Mouse (Mus musculus) left cerebral cortex, adult 18-20 months (tissue): ENCODE data around the gene Card9. TPM values are rescaled to one million over a fixed set of nuclear protein-coding genes. Genes with fewer than 3 reads are reported as not detected.
"Not testable (repeated sequence)": the region's sequence is repeated elsewhere in the genome, so short reads cannot be mapped to it uniquely, and the experiment has no call there.

Experiments used
- DNase-seq, 2 experiments: peaks; one replicate each; pipeline ENCODE4 v3.0.0; 2021 to 2022; ENCODE audit warnings: low spot score in 2 of 2, mixed read lengths in 1 of 2
- long read RNA-seq, 2 experiments: library from polyadenylated mRNA; stranded (forward); transcript quantifications; one replicate each; pipeline ENCODE4 v2.0.0; 2021
- total RNA-seq, 2 experiments: library from RNA; stranded (reverse); gene quantifications; 2 replicates each; pipeline ENCODE4 v1.2.3; 2021

Card9 gene
- 1 to 10 TPM; 1.2 to 2.6 TPM for total RNA-seq
- long read RNA-seq, experiment 1, partial matches to known transcripts, result 0 of 1 reads
- long read RNA-seq, experiment 1, other reads (novel, unspliced or antisense), result 1 of 1 reads
- long read RNA-seq, experiment 2, result 0 reads

DNA sequence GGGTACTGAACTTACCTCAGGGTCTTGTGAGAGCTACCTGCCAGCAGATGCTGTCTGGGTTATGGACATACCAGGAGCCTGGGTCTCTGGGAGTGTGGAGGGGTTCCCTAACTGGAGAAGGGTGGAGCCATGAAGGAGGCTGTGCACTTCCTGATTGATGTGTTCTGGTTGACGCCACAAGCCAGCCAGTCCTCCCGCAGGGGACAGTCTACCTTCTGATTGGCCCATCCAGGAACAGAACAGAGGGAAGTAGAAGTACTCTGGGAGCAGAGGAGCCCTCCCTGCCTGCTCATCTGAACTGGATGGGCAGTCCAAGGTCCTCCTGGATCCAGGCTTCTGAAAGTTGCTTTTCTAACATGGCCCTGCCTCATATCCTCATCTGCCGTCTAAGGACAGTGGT, at the start of gene Card9:
Gene Card9 (minus strand): TSS at position 147 of the 400 bp plus-strand sequence.
- DNase-seq, result no peak

DNA sequence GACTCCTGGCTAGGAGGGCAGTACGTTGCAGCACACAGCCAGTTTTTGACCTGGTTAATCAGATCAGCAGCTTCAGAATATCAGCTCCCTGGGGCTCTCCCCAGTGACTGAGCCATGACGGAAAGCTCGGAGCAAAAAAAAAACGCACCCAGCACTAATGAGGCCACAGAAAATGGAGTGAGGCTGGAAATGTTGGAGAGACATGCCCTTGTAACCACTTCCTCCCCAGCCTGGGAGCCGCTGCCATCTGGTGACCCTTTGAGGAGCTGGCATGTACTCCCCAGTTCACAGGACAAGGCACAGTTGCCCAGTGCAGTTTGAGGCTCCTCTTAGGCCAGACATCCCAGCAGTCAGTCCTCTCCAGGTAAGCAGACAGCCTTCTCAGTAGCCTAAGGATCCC, 49.4 kb upstream of the Card9 start:
- no peak for DNase-seq

DNA sequence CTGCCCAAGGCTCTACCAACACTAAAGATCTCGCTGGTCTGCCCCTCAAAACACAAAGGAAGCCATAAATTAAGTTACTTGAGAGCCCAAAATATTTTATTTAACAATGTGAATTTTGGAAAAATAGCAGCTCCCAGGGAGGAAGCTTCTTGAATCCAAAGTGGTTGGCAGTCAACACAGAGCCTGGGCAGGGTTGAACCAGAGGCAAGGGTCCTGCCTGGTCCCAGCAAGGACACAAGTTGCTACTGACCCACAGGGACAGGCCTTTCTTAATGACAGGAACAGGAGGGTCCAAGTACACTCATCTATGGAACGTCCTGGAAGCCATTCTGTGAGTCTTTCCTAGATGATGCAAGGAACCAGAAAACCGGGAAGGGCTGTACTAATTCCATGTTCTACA, 48.6 kb upstream of the Card9 start:
- no peak for DNase-seq

DNA sequence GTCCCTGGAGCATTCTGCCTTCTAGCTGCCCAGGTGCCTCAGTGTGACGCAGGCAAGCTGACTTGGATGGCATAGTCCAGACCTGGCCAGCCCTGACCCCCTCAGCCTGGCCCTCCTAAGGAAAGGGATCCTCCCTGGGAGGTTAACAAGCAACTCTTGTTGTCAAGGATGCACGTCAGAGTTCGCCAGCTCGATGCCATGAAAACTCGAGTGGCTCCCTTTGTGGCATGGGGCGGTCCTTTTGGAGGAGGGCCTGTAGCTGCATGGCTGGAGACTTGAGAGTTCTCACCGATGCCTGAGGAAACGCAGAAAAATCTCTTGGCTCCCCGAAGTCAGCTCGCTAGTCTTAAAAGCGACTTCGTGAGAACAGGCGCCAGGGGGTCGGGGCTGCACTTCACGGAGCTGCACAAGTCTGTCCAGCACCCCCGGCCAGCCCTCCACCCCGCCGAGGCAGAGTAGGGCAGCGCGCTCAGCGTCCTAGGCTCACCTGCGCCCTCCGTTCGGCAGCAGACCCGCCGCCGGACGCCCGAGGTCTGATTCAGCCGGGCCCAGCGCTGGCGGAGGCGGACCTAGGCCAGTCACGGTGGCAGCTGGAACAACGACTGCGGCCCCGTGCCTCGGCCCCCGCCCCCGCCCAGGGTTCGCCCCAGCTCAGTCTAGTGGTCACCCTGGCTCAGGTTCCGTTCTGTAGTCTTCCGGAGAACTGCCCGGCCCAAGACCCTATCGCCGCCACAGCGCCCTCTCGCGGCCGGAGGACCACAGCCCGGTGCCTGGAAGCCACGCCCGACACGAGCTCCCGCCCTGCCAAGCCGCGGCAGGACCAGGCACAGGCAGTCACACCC, 48.0 kb upstream of the Card9 start, which contains the start of gene Inpp5e:
Gene Inpp5e (minus strand): TSS at position 689 of the 842 bp plus-strand sequence.
- peak; percentile 98 to 99 for DNase-seq

DNA sequence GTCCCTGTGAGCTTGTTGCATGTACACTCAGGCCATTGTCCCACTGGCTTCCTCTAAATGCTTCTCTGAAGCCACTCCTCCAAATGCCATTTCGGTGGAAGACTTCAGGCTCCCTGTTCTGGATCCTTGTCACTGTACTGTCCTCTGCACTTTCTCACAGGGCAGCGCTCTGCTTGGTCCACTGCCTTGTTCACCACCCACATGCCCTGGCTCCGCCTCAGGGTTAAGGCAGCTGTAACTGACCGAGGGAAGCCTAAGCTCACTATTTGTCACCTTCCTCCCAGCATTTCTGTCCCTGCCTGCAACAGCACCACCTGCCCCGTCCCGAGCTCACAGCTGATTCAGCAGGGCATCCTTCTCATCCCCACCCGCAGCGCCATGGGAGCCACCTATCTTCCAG, 42.6 kb upstream of the Card9 start:
- no peak for DNase-seq

DNA sequence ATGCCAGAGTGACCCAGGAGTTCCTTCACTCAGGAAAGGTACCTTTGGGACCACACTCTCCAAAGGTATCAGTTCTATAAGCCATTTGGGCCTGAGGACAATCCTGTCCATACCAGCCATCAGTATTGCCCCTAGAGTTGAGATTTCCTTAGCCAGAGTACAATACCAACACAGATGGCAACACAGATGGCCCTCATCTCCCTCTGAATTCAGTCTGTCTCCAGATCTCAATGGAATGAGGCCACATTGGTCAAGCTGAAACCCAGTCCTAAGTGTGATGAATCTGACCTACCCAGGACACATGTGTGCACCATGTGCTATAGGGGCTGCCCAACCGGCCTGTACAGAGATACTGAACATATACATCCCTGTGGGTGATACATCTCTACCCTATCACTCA, 41.5 kb upstream of the Card9 start:
- DNase-seq, result no peak

DNA sequence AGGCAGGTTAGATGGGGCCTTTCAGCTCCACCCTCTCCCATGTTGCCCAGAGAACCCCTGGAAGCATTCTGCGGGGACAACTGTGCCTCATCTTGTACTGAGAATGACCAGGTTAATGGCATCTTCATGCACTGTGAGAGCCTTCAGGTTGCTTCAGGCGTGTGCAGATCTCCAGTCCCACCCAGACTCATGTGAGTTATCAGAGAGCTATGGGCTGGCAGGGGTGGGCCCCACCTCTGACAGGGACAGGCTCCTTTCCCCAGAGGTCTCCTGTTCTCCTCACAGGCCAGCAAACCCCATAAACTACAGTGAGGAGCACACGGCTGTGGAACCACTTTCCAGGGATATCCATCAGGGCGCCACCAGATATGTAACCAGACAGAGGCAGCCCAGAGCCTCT, 40.3 kb upstream of the Card9 start:
- no peak for DNase-seq

DNA sequence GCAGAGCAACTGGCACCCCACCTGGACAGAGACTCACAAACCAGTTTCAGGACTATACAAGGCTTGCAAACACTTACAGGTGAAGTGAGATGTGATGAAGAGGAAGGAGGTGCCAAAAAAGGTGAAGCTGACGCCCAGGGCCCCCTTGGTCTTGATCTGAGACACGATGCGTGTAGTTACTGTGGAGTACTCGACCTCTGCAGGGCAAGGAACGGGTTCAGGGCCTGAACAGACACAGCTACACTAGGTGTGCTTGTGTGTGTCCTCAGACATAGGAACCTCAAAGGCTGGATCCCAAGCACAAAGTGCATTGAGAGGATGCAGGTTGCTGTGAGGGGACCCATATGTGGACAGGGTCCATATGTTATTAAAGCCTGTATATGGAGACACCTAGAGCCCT, 39.6 kb upstream of the Card9 start:
- DNase-seq, result no peak

DNA sequence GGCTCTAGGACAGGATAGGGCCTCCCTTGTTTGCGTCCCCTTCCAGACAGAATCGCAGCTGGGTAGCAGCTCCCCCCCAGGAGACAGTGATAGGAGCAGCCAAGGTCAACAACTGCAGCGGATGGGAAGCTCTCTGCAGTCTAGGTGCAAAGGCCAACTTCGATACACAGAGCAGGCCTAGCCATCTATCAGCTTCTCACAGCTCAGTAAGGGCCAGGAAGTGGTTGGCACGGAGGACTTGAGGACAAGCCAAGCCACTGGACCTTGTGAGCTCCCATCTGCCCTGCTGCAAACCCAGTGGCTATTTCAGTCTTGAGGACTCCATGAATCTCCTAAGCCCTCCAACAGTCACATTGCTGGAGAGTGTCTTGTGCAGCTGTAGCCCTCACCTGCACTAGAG, 38.9 kb upstream of the Card9 start:
- no peak for DNase-seq

DNA sequence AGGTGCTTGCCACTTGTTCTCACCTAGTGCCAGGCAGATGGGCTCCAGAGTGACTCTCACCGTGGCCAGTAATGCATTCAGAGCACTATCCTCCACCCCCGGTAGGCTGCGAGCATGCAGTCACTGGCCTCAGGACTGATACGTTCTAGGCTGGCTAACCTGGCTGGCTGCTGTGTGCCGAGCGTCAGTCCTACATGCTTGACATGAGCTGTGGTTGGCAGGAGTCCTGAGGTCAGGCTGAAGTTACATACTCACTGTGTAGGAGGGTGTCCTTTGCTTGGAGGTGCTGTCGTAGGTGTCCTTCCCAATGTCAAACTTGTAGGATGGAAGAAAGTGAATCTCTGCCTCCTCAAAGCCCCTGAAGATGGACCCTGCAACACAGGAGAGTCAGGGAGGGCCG, 38.3 kb upstream of the Card9 start:
- DNase-seq, result no peak

DNA sequence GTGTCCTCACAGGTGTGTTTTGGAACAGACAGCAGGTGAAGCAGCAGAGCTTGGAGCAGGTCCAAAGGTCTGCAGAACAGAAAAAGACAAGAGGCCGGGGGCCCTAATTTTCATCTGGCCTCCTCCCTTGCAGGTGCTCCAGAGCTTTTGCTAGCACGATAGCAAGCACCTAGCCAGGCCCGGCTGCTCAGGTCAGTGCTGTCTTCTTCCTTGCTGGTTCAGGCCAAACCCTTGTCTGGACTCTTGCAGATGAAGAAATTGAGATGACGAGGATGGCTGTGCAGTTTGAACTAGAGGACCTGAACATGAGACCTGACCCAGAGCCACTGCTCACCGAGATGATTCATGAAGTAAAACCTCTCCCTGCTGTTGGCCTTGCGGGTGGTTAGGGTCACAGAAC, 30.9 kb upstream of the Card9 start:
- no peak for DNase-seq

DNA sequence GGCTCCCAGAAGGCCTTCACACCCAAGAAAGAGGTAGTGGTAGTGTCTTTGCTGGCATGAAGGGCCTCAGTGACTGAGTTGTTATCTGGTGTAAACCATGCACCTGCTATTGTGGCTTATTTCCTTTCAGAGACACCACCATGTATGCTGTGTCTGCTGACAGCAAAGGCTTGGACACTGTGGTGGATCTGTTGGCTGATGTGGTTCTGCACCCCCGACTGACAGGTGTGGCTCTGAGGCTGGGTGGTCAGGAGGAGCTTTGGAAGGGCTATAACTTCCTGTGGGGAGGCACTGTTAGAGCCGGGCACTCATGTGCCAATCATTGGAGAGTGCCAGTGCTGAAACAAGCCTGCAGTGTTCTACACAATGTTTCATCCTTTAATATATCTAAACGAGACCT, 30.2 kb upstream of the Card9 start:
- DNase-seq, result no peak

DNA sequence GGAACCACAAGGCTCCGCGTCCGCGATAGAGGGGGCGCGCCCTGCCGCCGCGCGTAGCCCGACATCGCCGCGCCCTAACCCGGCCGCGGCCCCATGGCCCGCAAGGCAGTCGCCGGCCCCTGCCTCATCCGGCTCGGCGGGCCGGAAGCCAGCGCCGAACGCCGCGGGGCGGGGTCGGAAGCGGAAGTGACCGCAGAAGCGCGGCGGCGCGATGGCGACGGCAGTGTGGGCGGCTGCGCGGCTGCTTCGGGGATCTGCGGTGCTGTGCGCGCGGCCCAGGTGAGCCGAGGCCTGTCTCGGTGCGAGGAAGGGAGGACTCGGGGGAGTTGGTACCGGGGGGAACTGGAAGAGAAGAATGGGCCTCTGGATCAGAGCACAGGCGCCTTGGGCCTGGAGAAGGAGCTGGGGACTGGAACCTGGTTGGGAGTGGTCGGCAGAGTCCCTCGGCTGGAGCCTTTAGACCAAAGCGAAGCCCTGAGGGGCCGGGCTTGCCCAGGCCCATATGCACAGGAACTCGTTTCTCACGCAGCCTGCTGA, 28.5 kb upstream of the Card9 start, which contains the start of the genes Entr1 and Pmpca:
Gene Entr1 (minus strand): TSS at position 163 of the 537 bp plus-strand sequence.
Gene Pmpca (plus strand): TSS at position 186 of the 537 bp plus-strand sequence.
- peak; percentile 82 to 88 for DNase-seq

DNA sequence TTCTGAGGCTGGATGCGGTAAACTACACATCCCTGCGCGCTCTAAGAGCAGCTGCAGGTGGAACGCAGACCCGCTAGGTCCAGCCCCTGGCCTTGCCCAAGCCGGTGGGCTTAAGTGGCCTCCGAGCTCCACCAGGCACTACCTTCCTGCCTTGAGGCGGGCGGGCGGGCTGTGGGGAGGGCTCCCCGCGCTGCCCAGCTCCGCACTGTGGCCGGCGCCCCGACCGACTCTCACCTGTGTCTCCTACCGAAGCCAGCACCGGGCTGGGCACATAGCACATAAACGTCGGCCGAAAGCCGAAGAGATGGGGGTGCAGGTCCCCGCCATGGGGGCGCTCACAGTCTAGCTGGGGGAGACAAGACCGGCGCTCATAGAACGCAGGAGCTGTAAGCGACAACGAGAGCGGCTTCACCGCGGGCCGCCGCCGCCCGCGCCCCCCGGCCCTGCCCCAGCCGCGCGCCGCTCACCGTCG, 28.0 kb upstream of the Card9 start:
- DNase-seq, result no peak

DNA sequence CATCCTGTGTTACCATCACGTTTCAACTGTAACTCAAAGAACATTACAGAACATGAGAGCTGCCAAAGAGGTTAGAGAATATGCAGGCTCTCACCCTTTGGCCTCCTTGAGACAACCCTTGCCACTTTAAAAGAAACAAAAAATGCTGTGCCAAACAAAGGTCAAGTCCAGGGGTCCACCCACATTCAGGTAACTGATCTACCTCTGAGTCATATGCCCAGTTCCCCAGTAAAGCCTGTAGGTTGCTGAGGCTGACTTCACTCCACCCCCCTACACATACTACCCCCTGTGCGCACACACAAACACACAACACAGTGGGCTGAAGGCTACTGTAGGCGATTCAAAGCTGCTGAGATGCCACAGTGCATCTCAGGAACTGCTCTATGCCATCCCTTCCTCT, 27.0 kb upstream of the Card9 start:
- DNase-seq, result no peak

DNA sequence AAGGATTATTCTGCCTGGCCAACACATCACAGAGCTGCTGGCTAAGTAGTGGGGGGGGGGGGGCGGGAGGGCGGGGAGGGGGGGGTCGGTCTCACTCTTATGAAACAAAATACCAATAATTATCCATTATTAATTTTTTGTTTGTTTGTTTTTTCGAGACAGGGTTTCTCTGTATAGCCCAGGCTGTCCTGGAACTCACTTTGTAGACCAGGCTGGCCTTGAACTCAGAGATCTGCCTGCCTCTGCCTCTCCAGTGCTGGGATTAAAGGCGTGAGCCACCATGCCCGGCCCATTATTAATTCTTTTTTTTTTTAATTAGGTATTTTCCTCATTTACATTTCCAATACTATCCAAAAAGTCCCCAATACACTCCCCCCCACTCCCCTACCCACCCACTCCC, 20.2 kb upstream of the Card9 start:
- not testable (repeated sequence) for DNase-seq

DNA sequence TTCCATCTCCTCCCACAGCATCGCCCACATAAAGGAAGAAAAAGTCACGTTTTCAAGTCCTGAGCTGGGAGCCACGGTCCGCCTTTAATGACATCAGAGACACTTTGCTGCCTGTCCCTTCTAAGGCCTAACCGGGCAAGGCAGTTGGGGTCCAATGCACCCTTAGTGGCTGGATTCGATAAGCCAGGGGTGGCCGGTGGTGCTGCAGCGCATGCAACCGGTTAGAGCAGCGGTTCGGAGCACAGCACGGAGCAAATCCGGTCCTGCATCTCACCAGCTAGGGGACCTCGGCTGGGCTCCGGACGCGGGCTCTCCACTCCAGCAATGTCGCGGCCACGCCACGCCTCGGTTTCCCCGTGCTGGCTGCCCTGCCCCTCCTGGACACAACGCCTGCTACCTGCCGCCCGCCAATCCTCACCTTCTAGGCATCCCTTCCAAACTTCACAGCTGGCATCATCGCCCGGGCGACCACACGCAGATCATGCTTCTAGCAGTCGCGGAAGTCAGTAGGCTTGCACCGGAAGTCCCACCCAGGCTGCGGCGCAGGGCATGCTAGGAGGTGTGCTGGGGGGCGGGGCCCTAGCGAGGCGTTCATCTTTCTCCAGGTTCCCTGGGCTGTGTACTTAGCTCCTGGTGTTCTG, 19.5 kb upstream of the Card9 start, which contains the start of gene Snapc4:
Gene Snapc4 (minus strand): TSS at position 523 of the 641 bp plus-strand sequence.
- peak; percentile 84 to 89 for DNase-seq

DNA sequence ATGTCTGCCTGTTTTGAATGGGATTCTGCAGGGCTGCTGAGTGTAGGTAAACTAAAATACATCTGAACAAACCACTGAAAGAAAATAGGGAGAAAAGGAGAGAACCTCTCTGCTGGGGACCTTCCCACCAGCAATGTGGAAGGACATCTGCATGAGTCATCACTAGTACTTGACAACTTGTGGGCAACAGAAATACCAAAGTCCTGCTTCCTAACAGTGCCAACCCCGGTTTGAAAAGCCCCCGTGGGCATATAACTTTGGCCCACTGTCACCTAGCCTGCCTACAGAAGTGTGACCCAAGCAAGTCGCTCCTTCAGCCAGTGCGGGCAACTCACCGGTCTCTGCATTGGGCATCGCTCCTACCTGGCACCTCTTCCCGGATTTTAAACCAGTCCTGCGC, 11.7 kb upstream of the Card9 start:
- no peak for DNase-seq

DNA sequence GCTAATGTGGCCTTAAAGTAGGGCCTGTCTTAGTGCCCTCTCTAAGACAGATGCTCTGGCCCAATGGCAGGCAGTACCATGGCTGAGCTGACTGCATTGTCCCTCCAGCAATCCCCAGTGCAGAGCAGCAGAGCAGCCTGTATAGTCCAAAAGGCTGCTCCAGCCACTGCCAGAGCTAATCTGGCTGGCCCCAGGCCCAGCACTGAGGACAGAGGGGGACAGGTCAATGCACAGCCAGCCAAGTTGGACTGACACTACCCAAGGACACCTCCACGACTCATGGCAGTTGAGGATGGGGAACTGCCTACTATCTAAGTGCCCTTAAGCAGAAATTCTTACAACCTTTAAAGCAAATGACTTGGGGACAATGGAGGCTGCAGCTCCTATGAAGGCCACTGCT, 7.9 kb upstream of the Card9 start:
- no peak for DNase-seq

DNA sequence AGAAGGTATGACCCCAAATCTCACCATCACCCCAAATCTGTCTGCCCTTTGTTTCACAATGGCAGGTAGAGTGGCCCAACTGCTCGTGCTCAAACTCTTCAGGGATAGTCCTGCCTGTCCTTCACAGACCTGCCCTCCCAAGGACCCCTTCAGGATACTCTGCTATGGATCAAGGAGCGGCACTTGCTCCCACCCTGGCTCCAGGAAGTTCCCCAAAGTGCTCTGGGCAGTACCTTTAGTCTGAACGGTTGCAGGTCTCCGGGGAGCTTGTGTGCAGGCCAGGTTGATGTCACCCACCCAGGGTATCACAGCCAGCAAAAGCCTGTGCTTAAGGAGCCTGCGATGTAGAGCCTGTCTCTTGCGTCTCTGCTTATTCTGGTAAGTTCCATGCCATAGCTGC, 7.2 kb upstream of the Card9 start:
- no peak for DNase-seq

DNA sequence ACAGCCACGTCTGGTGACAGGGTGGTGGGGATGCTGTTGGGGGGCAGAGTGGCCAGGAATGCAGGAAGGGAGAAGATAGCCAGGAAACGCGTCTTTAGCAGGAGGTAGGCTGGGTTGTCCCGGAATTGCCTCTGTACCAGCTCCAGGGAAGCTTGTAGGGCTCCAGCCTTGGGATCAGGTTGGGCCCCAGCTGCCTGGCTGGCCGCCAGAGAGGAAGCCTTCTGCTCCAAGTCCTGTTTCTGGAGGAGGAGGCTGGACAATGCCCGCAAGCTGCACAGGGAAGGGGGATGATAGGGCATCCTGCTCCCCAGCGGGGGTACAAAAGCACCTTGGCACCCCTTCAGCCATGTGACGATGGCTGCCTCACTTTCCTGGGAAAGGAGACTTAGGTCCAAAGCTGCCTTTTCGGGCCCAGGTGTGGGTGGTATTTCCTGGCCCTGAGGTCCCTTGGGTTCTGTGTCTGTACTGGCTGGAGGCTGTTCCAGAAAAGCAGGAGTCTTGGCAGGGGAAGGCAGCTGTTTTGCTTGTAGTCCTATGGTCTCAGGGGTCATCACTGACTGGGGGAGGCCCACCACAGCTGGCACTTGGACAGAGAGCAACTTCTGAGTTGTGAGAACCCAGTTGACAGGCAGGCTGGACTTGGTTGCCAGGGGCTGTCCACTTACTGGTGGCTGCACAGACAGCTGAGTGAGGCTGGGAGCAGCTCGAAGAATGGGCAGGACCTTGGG, 4.2 kb upstream of the Card9 start:
- DNase-seq, result no peak
